In genomic region chr11:72573819-72574218, GRCm38 (mm10) we compare ENCODE assay signal across 9 mouse cellular contexts. TPM values are rescaled to one million over a fixed set of nuclear protein-coding genes. Genes with fewer than 3 reads are reported as not detected.
DNase-seq lines count a peak whose midpoint lies in the region; ATAC-seq and TF ChIP-seq lines count a peak whose summit lies in the region.
"Had no signal": no experiment of that assay in that cellular context is flagged by ENCODE, and none has a peak within 500 bp of the region (broad histone marks: within the 10 kb centered on the region; RNA-seq: fewer than 3 reads in every experiment).

No protein-coding gene starts in this region.

- H3K9ac ChIP-seq in forebrain, embryonic 12.5 days: no peak overlapping the region
- H3K9ac ChIP-seq: heart, embryonic 15.5 days had no signal

- H3K4me1 ChIP-seq in testis, adult 2 months (ENCODE audit: control insufficient read depth, insufficient read depth, low read length): peaks cover 3% of the 10 kb centered on the region
- H3K4me1 ChIP-seq in small intestine, adult 2 months (ENCODE audit: control insufficient read depth, insufficient read depth, insufficient read length, low read length): peaks cover 4% of the 10 kb centered on the region; the same call in 1 of the 2 replicates
- H3K4me1 ChIP-seq in forebrain, embryonic 12.5 days: peaks cover 16% of the 10 kb centered on the region

- TF ChIP-seq POLR2A in testis, adult 2 months (IDR thresholded peaks at IDR 0.05; ENCODE audit: control insufficient read depth, low read depth, low read length): no peak
- TF ChIP-seq POLR2A in small intestine, adult 2 months (IDR thresholded peaks at IDR 0.05; ENCODE audit: low read depth, low read length): no peak

- no peak overlapping the region for H3K4me3 ChIP-seq in testis, adult 2 months (ENCODE audit: control insufficient read depth, low read depth, low read length)
- H3K4me3 ChIP-seq in small intestine, adult 2 months (ENCODE audit: low read depth, low read length): no peak overlapping the region
- no peak overlapping the region for H3K4me3 ChIP-seq in forebrain, embryonic 12.5 days (replicated peaks)
- H3K4me3 ChIP-seq: heart, embryonic 15.5 days had no signal

- H3K9me3 ChIP-seq in forebrain, embryonic 12.5 days: no peaks in the 10 kb centered on the region
- H3K9me3 ChIP-seq: heart, embryonic 15.5 days had no signal

- peak; percentile 36 for ATAC-seq in inflammation-experienced regulatory T-cells, adult 6 months
- no peak for ATAC-seq in forebrain, embryonic 12.5 days (ENCODE audit: low FRiP score)

- no peaks in the 10 kb centered on the region for H3K36me3 ChIP-seq in testis, adult 2 months (ENCODE audit: control insufficient read depth, insufficient read depth, low read length)
- H3K36me3 ChIP-seq in small intestine, adult 2 months (ENCODE audit: control insufficient read depth, insufficient read depth, low read length): no peaks in the 10 kb centered on the region
- H3K36me3 ChIP-seq in forebrain, embryonic 12.5 days (replicated peaks): no peaks in the 10 kb centered on the region
- H3K36me3 ChIP-seq: heart, embryonic 15.5 days had no signal

- H3K4me2 ChIP-seq in forebrain, embryonic 12.5 days: no peak overlapping the region
- H3K4me2 ChIP-seq: heart, embryonic 15.5 days had no signal

- H3K27ac ChIP-seq in testis, adult 2 months (ENCODE audit: control insufficient read depth, insufficient read depth, low read depth, low read length): no peak overlapping the region
- H3K27ac ChIP-seq in small intestine, adult 2 months (ENCODE audit: insufficient read depth, low read depth, low read length): no peak overlapping the region
- no peak overlapping the region for H3K27ac ChIP-seq in forebrain, embryonic 12.5 days
- H3K27ac ChIP-seq: heart, embryonic 15.5 days had no signal

- no peaks in the 10 kb centered on the region for H3K27me3 ChIP-seq in testis, adult 2 months (ENCODE audit: control insufficient read depth, insufficient read depth, low read length)
- H3K27me3 ChIP-seq in small intestine, adult 2 months (ENCODE audit: control insufficient read depth, insufficient read depth, low read length): no peaks in the 10 kb centered on the region
- H3K27me3 ChIP-seq in forebrain, embryonic 12.5 days: peaks cover 21% of the 10 kb centered on the region; the same call in 1 of the 2 replicates

- 97% methylated on average over 1 of the region's 1 CpGs for WGBS in small intestine, adult 2 months
- 86% methylated on average over 1 of the region's 1 CpGs for WGBS in forebrain, embryonic 12.5 days

- peak; percentile 56 for DNase-seq in embryo, embryonic 10 days (ENCODE audit: low spot score)
- no peak for DNase-seq in embryo, embryonic 9.5 days (ENCODE audit: extremely low spot score)
- DNase-seq in testis, postnatal 14 days (ENCODE audit: low spot score): no peak
- no peak for DNase-seq in left cerebral cortex, adult 11 months (ENCODE audit: low spot score)

- peak; percentile 5; the same call in 1 of the 2 replicates for TF ChIP-seq CTCF in testis, adult 2 months (IDR thresholded peaks at IDR 0.05; ENCODE audit: control insufficient read depth, insufficient read depth, insufficient replicate concordance, low read depth, low read length)
- peak; percentile 44; the same call in 1 of the 2 replicates for TF ChIP-seq CTCF in small intestine, adult 2 months (IDR thresholded peaks at IDR 0.05; ENCODE audit: extremely low read depth, insufficient read length, insufficient replicate concordance, low read depth, low read length)

RNA-seq across cellular contexts. Expression of gene Spns3, which starts 23.5 kb away (rescaled TPM):
- polyA plus RNA-seq in testis, adult 2 months (2012; rRNA removed): 1.6 and 1.7 TPM in 2 replicates
- polyA plus RNA-seq in inflammation-experienced regulatory T-cells, adult 6 months (2017; shearing (Covaris generic)): 1 to 10 TPM in 1 of 3 experiments, under 1 TPM in 2; 0.24 to 1.2 (median 0.25) TPM
- polyA plus RNA-seq in small intestine, adult 2 months (2012; rRNA removed): 2.2 and 8.5 TPM in 2 replicates
- polyA plus RNA-seq in forebrain, embryonic 12.5 days (2016; fragmentation: Nextera tagmentation; extraction: Ambion mirVana): not detected in 2 replicates

RNA-seq across cellular contexts. Expression of gene Ube2g1, which starts 33.3 kb away (rescaled TPM):
- 3.9 and 4.1 TPM in 2 replicates for polyA plus RNA-seq in testis, adult 2 months (2012; rRNA removed)
- 10 to 100 TPM; 38.6 to 45.4 (median 42.8) TPM for polyA plus RNA-seq in inflammation-experienced regulatory T-cells, adult 6 months (2017; shearing (Covaris generic))
- polyA plus RNA-seq in small intestine, adult 2 months (2012; rRNA removed): 5.9 and 8.9 TPM in 2 replicates
- polyA plus RNA-seq in forebrain, embryonic 12.5 days (2016; fragmentation: Nextera tagmentation; extraction: Ambion mirVana): 106 and 113 TPM in 2 replicates
